Mouse (Mus musculus) gastrocnemius, postnatal 36 days (tissue): ENCODE data around the gene Trim59. TPM values are rescaled to one million over a fixed set of nuclear protein-coding genes. Genes with fewer than 3 reads are reported as not detected.

Experiments used
- DNase-seq, 2 experiments: peaks; one replicate each; pipeline ENCODE4 v3.0.0; 2022
- intact Hi-C: fragments of 180-260 bp; cut with DNase I; formaldehyde crosslinking; loops from one replicate; pipeline ENCODE4 v1.15.1; 2025
- microRNA-seq, 2 experiments: library from miRNA; unstranded; fragments of <30 nt; microRNA quantifications; one replicate each; pipeline ENCODE4 v1.2.0; 2021
- total RNA-seq, 2 experiments: library from RNA; stranded (reverse); gene quantifications; 2 replicates each; pipeline ENCODE4 v1.2.3; 2021

The Trim59 gene
- total RNA-seq, 2 experiments from 2014 or later, result 0.91 to 1.4 TPM

DNA sequence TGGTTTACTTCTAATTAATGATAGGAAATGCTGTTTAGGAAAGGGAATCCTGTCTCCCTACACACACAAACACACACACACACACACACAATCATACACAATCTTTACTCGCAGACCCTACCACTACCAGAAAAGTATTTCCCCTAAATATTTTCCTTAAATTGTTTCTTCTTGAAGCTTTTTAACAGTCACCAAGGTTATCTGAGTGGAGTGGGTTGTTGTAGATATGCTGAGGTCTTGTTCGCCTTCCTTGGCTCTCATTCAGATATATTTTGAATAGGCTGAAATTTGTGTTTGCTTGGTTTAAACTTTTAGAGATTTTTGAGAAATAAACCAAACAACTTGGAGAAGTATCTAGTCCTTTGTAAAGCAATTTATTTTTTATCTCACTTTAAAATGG, 35.7 kb downstream of the Trim59 start:
- intact Hi-C loops, result loop anchor here (5.0 kb wide), 1 partner anchor 33 kb away; the partner anchor contains the start of gene Trim59
- DNase-seq, result no peak

DNA sequence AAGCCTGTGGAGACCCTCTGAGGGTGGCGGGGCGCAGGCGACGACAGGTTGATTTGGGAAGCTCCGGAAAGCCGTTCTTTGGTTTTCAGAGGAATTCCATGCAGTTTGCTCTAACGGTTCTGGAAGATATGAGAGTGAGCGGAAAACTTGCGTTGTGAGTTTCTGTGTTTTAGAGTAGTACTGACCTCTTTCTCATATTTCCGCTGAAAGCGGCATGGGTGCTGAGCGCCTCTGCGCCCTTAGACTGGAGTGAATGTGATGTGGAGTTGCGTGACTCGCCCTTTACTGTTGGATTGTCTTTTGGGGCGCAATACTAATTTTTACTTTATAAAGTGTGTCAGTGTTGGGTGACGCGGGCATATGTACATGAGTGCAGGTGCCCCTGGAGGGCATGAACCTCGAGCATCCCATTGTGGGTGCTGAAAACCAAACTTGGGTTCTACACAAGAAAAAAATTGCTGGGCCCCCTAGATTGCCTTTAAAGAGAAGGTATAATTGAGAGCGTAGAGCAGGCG, 38.3 kb downstream of the Trim59 start:
- DNase-seq, result no peak
- intact Hi-C loops, result loop anchor here (5.0 kb wide), 1 partner anchor 36 kb away; the partner anchor contains the start of gene Trim59

DNA sequence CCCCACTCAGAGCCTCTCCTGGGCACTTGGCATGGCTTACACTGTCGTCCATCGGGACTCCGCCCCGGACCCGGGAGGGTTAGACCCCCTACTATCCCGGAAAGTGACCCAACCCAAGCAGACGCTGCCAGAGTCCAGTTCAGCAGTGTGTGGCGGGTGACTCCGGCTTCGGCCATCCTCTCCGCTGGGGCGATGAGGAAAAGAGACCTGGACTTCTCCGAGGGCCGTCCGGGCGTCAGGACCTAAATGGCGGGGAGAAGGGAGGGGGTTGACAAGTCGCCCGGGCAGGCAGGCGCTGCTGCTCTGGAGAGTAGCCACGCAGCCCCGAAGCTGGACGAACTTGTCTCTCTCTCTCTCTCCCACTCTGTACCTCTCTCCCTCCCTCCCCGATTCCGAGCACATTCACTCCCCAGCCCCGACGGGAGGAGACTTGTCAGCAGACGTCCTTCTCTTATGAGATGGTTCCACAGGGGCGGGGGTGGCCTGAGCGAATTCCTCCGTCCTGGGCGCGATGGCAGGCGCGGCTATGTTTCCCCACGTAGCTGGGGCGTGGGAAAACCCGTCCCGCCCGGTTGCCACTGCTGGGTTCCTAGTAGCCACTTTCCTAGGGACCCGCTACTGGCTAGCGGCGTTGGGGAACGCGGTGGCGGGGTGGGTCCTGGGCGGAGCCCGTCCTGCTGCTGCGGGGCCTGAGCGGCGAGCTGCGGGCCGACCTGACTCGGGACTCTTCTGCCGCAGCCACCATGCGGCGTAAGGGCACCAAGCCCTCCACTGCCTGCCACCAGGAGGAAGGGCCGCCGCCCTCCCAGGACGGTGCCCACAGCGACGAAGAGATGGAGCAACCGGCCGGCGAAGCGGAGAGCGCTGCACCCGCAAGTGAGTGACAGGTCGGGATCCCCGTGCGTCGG, 39.0 kb downstream of the Trim59 start:
- intact Hi-C loops, result loop anchor here (5.0 kb wide), 1 partner anchor 37 kb away; the partner anchor contains the start of gene Trim59

DNA sequence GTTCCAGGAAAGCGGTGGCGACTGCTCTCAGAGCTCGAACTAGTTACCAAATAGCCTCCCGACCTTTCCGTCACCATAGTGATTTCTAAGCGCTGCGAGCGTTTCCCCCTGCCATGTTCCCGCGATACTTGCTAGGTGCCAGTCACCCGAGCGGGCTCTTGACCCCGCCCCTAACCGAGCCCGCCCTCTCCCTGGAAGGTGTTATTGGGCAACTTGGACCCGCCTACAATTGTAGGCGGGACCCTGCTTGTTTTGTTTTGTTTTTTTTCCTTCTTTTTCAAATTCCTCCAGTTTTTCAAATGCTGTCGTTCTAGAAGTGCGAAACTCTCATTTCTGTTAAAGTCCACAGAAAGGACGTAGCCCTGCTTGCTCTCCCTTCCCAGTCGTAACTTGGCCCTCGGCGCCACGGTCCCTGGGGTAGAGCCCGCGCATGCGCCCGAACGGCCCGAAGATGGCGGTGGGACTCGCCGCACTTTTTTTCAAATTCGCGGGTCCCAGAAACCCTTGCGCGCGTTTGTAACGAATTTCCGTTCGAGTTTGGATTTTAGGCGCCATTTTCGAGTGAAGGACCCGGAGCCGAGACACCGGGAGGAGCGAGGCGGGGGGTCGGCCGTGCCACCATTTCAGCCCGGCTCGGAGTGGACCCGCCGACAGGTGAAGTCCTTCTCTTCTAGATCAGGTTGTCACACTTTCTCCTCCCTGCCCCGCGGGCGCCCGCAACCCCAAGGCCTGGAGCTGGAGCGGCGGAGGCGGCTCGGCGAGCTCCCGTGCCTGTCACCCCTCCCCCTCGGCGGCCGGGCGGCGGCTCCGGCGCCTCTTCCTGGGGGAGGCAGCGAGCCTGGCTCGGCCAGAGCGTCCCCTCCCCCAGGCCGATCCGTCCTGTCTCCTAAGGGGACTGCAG, 39.9 kb downstream of the Trim59 start, which contains the start of the genes Ift80 and Smc4:
Gene Ift80, minus strand, starts transcription at position 134 of the 901 bp plus-strand sequence.
Gene Smc4, plus strand, starts transcription at position 302 of the 901 bp plus-strand sequence.
- DNase-seq, result peak; percentile 91 to 92
- intact Hi-C loops, result loop anchor here (5.0 kb wide), 1 partner anchor 38 kb away; the partner anchor contains the start of gene Trim59

More for the DNA sequence above, 39.0 kb downstream of the Trim59 start:
- DNase-seq, result peak; percentile 33 to 44

DNA sequence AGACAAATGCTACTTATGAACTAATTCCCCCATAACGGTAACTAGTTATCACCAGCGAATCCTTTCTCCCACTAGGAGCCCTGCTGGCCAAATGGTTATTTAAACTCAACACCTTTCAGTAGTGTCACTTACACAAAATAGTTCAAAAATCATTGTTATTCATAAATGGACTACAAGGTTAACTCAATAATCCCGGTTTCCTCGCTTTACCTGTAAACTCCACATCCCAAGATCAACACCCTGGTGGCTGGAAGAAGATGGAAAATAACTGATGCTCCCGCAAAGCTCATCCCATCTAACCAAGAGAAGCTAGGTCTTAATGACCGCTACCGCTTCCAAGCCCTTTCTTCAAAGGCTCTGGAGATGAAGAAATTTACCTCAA, 40.5 kb downstream of the Trim59 start:
- intact Hi-C loops, result no loop called here
- DNase-seq, result no peak

DNA sequence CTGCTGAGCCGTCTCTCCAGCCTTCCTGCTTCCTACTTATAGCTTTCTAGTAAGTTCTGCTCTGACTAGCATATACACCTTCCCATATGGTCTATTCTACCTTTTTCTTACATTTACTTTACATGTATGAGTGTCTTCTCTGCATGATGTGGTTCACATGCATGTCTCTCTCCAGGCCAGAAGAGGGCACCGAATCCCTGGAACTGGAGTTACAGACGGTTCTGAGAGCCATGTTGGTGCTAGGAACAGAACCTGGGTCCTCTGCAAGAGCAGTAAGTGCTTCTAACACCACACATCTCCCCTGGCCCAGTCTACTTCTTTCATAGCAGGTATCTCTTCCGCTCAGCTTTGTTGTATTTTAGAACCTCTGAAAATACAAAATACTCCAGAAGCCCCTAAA, 41.8 kb downstream of the Trim59 start:
- no peak for DNase-seq
- intact Hi-C loops, result no loop called here

DNA sequence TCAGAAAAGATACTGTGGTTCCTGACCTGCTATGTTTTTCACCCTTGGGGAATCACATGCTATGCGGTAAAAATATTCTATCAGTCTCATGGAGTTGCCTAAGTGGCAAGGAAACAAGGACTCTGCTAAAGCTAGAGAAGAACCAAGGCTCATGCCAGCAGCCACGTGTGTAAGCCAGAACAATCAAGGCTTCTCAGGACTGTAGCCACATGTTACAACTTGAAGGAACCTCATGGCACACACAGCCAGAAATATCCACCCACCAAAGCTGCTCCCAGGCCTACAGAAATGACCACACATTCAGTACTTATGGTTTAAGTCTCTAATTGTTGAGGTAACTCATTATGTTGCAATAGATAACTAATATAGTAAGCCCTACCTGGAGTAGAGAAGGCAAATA, 58.0 kb downstream of the Trim59 start:
- no peak for DNase-seq
- intact Hi-C loops, result no loop called here

Small RNA genes lying within 50 kb of the gene (microRNA-seq; reads per million reads assigned to microRNA genes)
- gene Mir15b (460 to 1,040 reads per million in 2 experiments), gene Mir16-2 (311 to 317 reads per million in 2 experiments)

Other genes starting within 250 kb of the Trim59 start
- not detected for gene 1110032F04Rik, start 175.2 kb downstream of the Trim59 start, total RNA-seq
- gene Ift80, start 40.2 kb downstream of the Trim59 start, total RNA-seq, result 1 to 10 TPM; 2.6 to 3.9 TPM
- 1 to 10 TPM; 7.6 to 9.0 TPM for gene Smc4, start 40.0 kb downstream of the Trim59 start, total RNA-seq
- gene Kpna4, start 82.4 kb upstream of the Trim59 start, total RNA-seq, result 100 to 1,000 TPM; 103 to 111 TPM
- not detected for gene Arl14, start 177.7 kb upstream of the Trim59 start, total RNA-seq